Mouse (Mus musculus) MEL-GATA-1-ER (cell line): Measurements from ENCODE around the gene Rundc3a.

Source experiments
- DNase-seq: peaks from one replicate; pipeline ENCODE4 v3.0.0-alpha.2; 2012; ENCODE audit warnings: low read depth; ENCODE audit errors: extremely low read depth

The Rundc3a gene

DNA sequence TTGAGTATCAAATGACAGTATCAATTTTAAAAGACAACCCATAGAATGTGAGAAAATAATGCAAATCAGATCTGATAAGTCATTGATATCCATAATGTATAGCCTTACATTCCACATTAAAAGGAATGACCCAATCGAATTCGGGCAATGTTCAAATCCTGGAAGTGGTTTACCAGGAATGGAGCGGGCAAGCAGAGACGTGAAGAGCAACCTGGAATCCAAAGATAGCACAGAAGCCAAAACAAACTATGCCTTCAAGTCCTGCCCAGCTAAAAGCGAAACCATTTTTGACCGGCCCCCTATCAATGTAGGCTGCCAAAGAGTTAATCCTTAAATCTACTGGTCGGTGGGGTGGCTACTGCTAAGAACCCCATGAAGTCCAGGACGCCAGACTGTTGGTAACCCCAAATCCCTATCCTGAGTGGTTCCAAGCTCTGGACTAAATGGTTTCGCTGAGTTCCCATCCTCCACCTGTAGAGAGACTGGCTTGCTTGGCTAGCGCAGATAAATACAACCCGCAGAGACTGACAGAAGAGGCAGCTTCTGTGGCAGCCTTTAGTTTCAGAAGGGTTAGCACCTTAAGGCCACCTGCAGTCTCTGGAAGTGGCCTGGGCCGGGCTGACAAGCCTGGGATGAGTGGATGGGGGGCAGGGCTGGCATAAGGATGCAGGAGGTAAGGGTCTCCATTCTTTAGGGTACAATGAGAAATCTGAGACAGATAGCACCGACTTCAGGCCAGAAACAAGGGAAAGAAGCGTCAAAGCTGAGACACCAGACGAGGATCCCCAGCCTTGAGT is 564 bp upstream of the Rundc3a start:
- no peak for DNase-seq

DNA sequence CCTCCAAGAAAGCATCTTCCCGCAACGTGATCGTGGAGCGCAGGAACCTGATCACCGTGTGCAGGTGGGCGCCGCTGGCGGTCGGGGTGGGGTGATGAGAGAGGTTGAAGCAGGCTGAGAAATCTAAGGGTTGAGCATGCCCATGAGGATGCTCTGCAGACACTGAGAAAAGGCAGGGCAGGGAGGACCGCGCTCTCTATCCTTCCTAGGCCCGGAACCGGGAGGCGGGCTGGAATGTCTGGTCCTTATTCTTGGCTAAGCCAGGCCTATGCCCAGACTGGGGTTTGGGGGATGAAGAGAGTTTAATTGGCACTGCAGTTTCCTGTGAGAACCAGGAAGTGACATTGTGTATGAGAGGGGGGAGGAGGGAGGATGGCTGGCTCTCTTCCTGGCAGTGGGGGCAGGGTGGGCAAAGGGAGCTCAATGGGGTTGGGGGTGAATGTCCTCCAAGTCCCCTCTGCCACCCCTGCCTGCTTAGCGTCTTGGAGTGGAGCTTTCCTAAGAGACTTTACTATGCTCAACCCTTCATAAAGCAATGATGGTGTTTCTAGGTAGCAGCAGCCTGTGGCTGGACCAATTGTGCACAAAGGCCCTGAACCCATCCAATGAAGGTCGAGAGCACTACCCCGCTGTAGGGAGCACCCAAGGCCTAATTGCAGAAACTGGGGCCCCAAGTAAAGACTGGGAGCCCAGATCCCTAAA is 667 bp downstream of the Rundc3a start:
- DNase-seq: no peak

DNA sequence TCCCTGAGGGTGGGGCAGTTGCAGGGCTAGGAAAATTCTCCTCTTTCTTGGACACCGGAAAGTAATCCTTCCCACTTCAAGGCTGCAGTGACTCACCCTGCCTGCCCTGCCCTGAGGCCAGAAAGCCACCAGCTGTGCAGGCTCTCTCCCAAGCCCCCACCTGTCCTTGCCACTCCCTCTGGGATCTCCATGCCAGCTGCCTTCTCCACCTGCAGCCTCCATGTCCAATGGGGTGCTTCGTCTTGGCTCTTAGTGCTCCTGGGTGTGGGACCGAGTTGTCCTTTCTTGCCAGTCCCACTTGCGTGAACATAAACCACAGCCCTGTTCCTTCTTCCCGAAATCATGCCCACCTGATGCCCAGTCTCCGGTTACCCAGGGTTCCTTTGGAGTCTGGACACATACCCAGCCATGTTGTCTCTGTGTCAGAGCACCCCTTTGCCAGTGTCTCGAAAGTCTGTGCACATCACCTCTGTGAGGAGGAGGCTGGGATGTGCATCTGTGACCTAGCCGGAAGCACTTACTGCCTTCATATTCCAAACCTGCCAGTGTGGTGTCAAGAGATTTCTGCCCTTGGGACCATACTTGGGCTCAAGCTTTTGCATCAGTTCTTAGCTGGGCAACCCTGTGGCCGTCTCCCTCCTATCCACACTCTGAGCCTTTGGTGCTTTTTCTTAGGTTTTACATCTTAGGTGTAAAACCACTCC is 1.4 kb downstream of the Rundc3a start:
- DNase-seq: no peak

DNA sequence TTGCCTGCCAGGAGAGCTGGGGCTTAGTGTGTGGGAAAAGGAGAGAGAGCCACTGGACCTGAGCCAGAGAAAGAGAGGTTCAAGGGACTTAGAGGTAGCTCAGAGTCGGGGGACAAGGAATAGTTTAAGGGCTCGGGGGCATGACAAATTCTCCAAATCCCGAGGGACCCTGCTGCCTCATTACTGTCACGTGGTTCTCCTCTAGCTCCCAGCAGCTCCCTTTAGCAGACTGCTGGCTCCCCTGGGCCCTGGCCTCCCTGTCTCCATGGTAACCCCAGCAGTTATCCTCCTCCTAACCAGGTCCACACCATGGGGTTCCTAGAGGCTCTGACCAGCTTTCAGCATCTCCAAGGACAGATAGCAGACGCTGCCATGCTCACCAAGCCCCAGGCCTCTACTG is 2.0 kb downstream of the Rundc3a start:
- no peak for DNase-seq

DNA sequence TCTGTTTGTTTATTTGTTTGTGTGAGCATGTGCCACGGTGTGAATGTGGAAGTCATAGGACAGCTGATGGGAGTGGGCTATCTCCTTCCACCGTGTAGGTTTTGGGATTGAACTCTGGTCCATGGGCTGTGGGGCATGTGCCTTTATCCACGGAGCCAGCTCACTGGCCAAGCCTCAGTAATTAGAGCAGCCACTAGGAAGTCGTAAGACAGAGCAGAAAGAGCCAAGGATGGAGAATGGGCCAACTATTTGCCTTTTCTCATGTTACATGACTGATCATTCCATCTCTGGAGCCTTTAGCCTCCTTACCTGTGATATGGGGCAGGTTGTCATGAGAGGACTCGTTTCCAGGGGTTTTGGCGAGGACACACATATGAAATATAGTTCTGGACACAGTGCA is 3.1 kb downstream of the Rundc3a start:
- DNase-seq: no peak

DNA sequence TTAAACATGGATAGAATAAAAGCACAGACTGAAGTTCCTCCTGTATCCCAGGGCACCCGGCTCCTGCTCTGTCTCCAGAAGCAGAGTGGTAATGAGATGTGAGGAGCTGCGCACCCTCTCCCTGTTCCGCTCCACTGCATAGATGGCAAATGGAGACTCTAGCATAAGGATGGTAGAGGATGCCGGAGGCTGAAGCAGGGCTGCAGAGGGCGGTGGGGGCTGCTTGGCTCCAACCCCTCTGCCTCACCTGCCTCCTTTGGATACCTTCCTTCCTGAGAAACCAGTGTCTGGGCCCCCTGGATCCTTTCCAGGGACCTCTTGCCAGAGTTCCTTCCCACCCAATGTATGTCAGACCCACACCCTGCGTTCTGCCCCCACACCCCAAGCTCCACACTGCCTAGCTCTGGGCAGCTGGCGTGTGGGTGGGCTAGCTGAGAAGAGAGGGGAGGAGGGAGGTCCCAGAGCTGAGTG is 3.5 kb downstream of the Rundc3a start:
- DNase-seq: no peak

DNA sequence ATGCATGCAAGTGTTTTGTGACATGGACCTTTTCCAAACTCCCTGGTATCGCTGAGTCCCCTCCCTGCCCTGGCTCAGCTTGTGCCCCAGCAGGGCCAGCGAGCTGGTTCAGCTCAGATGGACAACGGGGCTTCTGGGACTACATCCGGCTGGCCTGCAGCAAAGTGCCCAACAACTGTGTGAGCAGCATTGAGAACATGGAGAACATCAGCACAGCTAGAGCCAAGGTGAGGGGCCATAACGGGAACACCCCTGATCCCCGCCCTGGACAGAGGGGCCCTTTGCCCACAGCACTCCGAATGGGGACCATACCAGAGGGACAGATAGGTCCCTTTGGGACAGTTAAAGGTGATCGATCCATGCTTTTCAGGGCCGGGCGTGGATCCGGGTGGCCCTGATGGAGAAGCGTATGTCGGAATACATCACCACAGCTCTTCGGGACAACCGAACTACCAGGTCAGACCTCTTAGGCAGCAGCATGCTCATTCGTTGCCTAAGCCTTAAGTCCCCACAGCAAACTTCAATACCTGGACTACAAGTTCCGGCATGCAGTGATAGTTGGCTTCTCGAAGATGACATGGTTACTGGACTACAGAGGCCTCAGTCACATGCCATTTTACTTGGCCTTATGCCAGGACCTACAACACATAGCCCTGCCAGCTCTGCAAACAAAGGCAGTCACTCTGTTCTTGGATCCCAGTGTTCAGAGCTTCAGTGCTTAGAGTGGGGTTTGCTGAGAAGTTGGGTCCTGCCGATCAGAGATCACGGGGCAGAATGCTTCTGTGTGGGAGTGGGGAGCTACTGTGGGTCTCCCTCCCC is 5.0 kb downstream of the Rundc3a start:
- DNase-seq: no peak

DNA sequence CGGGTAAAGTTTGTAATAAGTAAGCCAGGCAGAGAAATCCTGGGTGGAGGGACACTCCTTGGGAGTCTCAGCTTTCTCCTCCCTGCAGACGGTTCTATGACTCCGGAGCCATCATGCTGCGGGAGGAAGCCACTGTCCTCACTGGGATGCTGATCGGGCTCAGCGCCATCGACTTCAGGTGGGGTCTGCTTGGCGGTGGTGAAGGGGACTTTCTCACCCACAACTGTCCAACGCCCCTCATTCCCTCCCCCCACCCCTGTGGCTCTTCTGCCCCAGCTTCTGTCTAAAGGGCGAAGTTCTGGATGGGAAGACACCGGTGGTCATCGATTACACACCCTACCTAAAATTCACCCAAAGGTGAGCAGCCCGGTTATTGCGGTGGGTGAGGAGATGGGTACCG is 5.9 kb downstream of the Rundc3a start:
- DNase-seq: no peak

DNA sequence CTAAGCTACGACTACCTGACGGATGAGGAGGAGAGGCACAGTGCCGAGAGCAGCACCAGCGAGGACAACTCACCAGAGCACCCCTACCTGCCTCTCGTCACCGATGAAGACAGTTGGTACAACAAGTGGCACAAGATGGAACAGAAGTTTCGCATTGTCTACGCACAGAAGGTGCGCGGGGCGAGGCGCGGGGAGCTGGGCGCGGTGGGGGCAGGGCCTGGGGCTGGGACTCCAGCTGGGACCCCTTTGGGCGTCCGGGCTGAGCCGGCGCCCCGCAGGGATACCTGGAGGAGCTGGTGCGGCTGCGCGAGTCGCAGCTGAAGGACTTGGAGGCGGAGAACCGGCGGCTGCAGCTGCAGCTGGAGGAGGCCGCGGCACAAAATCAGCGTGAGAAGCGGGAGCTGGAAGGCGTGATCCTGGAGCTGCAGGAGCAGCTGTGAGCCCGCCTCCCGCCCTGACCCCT is 6.4 kb downstream of the Rundc3a start:
- DNase-seq: no peak

DNA sequence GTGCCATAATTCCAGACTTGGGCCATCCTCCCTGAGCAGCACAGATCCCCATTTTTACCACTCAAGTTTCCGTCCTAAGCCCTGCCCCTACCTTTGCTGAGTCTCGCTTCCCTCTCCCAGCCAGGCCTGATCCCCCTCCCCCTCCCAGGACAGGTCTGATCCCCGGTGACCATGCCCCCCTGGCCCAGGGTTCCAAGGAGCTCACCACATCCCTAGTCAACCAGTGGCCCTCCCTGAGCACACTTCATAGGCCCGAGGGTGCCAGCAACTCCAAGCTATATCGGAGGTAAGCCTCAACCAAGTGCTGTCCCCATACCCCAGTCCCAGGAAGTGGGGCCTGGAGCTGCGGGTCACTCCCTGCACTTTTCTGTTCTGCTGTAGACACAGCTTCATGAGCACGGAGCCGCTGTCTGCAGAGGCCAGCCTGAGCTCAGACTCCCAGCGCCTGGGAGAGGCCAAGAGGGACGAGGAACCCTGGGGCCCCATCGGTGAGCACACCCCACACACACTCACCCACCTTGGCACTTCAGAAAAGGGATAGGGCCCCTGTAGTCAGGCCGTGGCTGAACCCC is 7.4 kb downstream of the Rundc3a start:
- DNase-seq: no peak

DNA sequence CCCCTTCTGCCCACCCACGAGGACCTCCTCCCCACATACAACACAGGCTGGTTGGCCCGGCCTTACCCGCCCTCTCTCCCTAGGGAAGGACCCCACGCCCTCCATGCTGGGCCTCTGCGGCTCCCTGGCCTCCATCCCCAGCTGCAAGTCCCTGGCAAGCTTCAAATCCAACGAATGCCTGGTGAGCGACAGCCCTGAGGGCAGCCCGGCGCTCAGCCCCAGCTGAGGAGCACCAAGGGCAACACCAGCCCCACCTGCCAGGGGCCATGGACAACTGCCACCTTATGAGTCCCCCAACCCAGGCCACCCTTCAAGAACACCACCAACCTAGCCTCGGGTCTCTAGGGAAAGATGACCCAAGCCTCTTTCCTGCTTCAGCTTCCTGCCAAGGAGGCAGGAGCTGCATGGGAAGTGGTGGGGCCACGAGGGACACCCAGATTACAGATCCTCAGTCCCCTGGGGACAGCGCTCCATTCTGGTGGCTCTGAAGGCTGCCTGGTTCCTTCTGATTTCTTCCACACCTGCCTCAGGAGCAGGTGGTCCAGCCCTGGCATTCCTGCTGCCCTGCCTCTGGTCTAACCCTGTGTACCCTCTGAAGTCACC is 8.8 kb downstream of the Rundc3a start:
- no peak for DNase-seq

DNA sequence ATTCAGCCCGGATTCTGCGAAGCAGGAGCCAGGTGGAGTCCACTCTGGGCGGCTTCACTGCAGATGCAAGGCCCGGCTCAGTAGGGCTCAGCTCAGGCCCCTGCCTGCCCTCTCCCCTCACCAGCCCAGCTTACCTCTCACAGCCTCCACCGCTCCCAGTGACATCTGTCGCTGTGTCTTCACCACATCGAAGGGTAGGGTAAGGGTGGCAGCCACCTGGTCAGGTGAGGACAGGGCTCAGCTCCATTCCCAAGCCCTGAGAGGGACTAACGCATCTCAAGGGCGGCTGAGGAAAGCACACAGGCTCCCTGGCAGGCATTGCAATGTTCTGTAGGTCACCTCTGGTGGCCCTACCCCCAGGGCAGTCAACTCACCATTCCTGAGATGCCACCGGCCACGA is 10.5 kb downstream of the Rundc3a start:
- no peak for DNase-seq

DNA sequence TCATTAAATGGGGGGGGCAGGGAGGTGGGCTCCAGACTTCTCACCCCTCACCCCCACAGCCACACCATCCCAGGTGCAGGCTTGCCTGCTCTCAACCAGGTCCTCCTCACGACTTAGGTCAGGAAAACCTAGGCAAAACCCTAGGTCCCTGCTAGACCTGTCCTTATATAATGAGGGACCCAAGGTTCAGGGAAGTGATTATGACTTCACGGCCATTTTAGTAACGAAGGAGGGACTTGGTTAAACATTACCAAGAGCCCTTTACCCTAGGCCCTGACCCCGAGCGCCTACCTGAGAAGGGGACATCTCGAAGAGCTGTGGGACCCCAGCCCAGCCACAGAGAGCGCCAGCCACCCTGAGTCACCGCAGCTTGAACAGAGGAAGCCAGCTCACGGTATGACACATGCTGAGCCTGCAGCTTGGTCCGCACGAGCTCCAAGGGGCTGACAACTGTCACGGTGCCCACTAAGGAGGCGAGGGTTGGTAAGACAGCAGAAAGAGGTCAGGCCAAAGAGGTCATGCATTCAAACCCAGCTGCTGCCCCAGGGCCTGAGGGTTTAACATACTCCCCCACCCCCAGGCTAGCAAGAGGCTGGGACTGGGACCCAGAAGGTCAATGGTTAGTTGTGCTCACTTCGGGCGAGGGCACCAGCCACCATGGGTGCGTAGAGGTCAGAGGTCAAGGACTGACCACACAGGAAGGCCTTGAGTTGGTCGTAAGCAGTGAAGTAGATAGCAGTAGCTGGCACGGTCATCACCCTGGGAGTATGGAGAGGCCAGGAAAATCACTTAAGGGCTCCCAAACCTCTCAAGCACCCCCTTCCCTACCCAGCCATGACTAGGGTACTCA is 11.2 kb downstream of the Rundc3a start:
- DNase-seq: no peak

DNA sequence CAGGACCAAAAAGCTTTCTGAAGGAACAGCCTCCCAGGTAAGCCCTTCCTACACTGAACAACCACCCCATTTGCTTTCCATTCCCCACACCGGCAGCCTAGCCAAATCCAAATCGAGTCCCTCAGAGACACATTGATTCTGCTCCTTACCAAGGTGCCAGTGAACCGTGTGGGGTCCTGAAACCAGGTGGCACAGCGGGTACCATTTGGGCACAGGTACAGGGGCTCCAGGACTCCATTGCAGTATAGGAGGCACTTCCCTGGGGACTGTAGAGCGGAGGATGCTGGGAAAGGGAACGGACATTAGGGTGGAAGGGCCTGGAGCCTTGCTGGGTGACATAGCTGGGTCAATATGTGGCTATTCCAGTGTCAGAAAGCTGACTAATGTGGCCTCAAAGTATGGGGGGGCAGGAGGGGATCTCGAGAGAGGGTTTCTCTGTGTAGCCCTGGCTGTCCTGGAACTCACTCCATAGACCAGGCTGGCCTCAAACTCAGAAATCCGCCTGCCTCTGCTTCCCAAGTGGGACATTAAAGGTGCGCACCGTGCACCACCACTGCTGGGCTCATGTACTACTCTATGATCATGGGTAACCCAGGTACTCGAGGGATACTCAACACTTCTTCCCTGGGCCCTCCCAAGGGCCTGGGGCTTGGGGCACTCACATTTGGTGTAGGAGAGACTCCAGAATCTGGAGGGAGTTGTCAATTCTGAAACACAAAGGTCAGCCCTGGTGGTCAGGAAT is 12.5 kb downstream of the Rundc3a start:
- DNase-seq: no peak

DNA sequence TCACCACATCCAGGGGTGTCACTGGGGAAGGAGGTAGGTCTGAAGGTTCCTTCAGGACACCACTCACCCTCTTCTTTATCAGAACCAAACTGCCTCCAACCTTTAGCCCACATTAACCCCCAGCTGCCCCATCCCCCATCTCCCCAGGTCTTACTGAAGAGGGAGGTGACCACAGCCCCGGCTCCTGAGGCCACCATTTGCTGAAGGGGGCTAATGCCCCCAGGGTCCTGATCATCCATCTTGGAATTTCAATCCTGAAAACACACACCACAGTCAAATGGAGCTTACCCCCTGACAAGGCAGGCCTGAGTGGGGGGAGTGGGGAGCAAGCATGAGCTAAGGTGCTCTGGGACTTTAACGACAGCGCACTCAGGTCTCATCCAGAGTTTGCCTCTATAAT is 13.2 kb downstream of the Rundc3a start:
- no peak for DNase-seq

DNA sequence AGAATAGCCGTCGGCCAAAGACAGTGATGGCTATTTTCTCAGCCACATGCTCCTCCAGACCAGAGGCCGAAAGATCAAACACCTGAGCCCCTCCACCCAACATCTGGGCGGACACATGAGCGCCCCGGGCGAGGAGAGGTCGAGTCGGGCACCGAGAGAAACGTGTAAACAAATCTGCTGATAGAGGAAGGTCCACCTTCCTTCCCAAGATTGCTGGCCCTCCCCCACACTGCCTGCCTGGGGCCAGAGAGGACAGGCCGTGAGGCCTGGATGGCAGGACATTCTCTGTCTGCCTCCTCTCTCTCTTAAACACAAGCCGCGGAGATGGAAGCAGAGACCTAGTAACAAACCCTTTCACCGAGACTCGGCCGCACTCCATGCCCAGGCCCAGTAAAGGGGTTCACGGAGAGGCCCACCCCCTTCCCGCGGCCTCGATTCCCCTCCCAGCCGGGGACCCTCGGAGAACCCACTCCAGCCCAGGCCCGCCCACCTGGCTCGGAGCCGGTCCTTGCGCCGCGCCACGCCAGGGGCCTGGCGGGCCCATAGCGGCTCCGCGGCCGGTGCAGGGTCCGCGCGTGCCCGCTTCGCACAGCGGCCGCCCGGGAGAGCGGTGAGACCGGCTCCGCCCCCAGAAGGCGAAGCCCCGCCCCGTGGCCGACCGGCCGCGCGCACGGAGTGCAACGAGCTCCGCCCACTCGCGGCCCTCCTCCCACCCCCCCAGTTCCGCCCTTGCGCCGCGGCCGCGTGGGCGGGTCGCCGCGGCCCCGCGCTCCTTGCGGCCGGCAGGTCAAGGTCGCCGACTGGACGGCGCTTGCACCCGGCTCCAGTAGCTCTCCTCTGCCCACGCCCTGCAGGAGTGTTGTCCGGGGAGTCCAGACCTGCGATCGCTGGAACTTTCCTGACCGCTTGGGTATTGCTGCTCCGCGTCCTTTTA is 14.0 kb downstream of the Rundc3a start:
- no peak for DNase-seq

DNA sequence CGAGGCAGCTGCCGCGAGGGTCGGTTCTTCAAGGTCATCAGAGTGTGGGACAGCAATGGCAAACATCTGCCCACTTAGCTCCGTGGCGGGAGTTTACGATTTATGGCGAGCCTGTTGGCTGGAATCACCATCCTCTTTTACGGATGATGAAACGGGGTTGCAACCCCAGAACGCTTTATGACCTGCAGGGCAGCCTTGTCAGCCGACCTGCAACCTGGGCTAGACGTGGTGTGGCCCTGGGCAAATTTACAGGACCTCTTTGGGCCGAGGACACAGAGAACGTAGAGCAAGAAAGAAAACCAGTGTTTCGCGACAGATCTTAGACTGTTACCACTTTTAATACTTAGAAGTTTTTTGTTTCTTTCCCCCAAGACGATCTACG is 14.6 kb downstream of the Rundc3a start, which contains the start of gene Slc25a39:
TSS of gene Slc25a39 (minus strand) at position 113 of the 382 bp plus-strand sequence.
- no peak for DNase-seq
